Mouse (Mus musculus) cerebellum, adult 2 months (tissue): ENCODE measurements at regions not wholly inside any gene's neighbourhood (a gene's known extent, or its start where the extent isn't known, plus 50 kb on each side); places are given as distances from the start of the nearest gene placed in this dataset.

ENCODE experiments used
- CTCF ChIP-seq: fragments of 200-500 bp; IDR thresholded peaks from 2 replicates; pipeline ENCODE4 v1.5.1; 2011; ENCODE audit warnings: low read depth, mild to moderate bottlenecking, control low read depth, low read length, moderate library complexity, borderline replicate concordance; ENCODE audit not compliant: insufficient read depth
- POLR2A ChIP-seq: fragments of 200-500 bp; IDR thresholded peaks from 2 replicates; pipeline ENCODE4 v1.6.1; 2011; ENCODE audit warnings: low read length, control low read depth, borderline replicate concordance; ENCODE audit not compliant: insufficient read depth

GRCm38 (mm10) chr15:36666566-36666965 lies 341.0 kb downstream of the Zfp706 start:
- TF ChIP-seq POLR2A, result no peak
- TF ChIP-seq CTCF, result no peak
